Mouse (Mus musculus) heart, embryonic 12.5 days (tissue): ENCODE results near the gene Tap1. TPM values are rescaled to one million over a fixed set of nuclear protein-coding genes. Genes with fewer than 3 reads are reported as not detected.

Experiments used
- ATAC-seq: fragments of 200-750 bp; cut with Nextera tagmentation; 2 replicates; pipeline ENCODE4 v1.8.0; 2017; ENCODE audit warnings: moderate TSS enrichment, moderate library complexity; ENCODE audit not compliant: insufficient number of reproducible peaks, low FRiP score
- H3K27ac ChIP-seq: fragments of 300-500 bp; sonication (generic); 2 replicates; pipeline ENCODE4 v1.5.1; 2016; ENCODE audit warnings: mild to moderate bottlenecking, moderate library complexity; ENCODE audit not compliant: poor library complexity, severe bottlenecking
- H3K27me3 ChIP-seq: fragments of 300-500 bp; sonication (generic); replicated peaks from 2 replicates; pipeline ENCODE4 v1.6.1; 2016; ENCODE audit warnings: mild to moderate bottlenecking, moderate library complexity
- H3K36me3 ChIP-seq: fragments of 300-500 bp; sonication (generic); 2 replicates; pipeline ENCODE4 v1.6.1; 2016; ENCODE audit warnings: mild to moderate bottlenecking, moderate library complexity
- H3K4me1 ChIP-seq: fragments of 300-500 bp; sonication (generic); replicated peaks from 2 replicates; pipeline ENCODE4 v1.6.1; 2016; ENCODE audit warnings: mild to moderate bottlenecking
- H3K4me2 ChIP-seq: fragments of 300-500 bp; sonication (generic); 2 replicates; pipeline ENCODE4 v1.6.1; 2016; ENCODE audit warnings: mild to moderate bottlenecking, moderate library complexity
- H3K4me3 ChIP-seq: fragments of 300-500 bp; sonication (generic); 2 replicates; pipeline ENCODE4 v1.5.1; 2016; ENCODE audit warnings: mild to moderate bottlenecking
- H3K9ac ChIP-seq: fragments of 300-500 bp; sonication (generic); 2 replicates; pipeline ENCODE4 v1.6.1; 2016; ENCODE audit warnings: mild to moderate bottlenecking, moderate library complexity
- H3K9me3 ChIP-seq: fragments of 300-500 bp; sonication (generic); replicated peaks from 2 replicates; pipeline ENCODE4 v1.6.1; 2016; ENCODE audit warnings: mild to moderate bottlenecking, moderate library complexity
- WGBS: fragments of 180-500 bp; shearing (Covaris S2); methylation state at CpG from one replicate; pipeline ENCODE4 v1.1.7; 2016; 5-methylcytosine and 5-hydroxymethylcytosine counted together
- polyA plus RNA-seq: library from polyadenylated mRNA; unstranded; fragments of >200 nt; fragmentation: Nextera tagmentation; extraction: Ambion mirVana; gene quantifications from 2 replicates; pipeline ENCODE4 v1.2.1, GENCODE M21; 2016

Gene Tap1
- polyA plus RNA-seq, 1 experiment from 2014 or later: 1.1 TPM

DNA sequence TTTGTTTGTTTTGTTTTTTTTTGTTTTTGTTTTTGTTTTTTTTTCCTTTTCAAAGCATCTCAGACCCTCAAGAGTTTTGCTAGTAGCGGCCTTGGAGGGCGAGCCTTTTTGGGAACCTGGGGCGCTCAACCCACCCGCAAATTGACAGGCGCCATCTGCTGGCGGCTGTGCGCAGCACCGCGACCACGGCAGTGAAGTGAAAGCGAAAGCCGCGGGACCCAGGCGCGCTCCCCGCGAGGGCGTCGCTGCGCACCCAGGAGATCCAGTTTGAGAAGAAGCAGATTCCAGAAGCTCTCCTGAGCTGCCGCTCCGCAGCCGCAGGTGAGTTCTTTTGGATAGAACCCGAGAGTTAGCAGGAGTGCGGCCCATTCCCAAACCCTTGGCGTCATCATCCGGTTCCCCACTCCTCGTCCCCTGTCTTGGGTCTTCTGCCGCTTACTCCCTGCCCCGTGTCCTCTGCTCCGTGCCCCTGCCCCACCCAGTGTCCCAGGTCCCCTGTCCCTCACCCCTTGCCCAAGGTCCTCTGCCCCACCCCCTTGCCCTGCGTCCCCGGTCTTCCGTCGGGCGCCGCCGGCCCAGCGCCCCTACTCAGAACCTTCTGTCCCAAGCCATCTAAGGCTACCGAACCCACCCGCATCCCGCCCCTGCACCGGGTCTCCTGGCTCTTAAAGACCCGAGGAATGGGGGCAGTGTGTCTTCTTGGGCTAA, 17.1 kb downstream of the Tap1 start:
- WGBS: 1% methylated on average over 44 of the region's 44 CpGs
- H3K27me3 ChIP-seq: peaks cover 77% of the 10 kb centered on the region
- peak overlapping the region; percentile 73 for H3K9ac ChIP-seq
- H3K27ac ChIP-seq: no peak overlapping the region
- peaks cover 1% of the 10 kb centered on the region; the same call in 1 of the 2 replicates for H3K9me3 ChIP-seq
- H3K36me3 ChIP-seq: no peaks in the 10 kb centered on the region
- peaks cover 11% of the 10 kb centered on the region for H3K4me1 ChIP-seq
- peak overlapping the region; percentile 97 for H3K4me2 ChIP-seq
- H3K4me3 ChIP-seq: peak overlapping the region; percentile 80
- ATAC-seq: 0 out of 2 replicates have a peak, but pooled peaks have one; percentile 26

DNA sequence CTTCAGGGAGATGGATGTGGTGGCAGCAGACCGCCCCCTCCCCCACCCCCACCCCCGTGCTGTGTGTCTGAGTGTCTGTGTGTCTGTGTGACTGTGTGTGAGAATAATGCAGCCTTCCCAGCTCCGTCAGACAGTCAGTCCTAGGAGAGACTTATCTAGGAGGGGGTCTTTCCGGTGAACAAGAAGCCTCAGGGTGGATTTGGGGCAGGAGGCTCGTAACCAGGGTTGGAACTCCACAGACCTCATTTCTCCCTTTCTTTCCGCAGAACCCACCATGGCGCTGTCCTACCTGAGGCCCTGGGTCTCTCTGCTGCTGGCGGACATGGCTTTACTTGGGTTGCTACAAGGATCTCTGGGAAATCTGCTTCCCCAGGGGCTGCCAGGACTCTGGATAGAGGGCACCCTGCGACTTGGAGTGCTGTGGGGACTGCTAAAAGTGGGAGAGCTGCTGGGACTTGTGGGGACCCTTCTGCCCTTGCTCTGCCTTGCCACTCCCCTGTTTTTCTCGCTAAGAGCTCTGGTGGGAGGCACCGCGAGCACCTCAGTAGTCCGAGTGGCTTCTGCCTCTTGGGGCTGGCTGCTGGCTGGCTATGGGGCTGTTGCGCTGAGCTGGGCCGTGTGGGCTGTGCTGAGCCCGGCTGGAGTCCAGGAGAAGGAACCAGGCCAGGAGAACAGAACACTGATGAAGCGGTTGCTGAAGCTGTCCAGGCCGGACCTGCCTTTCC, 17.8 kb downstream of the Tap1 start:
- H3K27ac ChIP-seq: no peak overlapping the region
- no peak for ATAC-seq

GRCm38 (mm10) chr17:34205746-34206176, 18.4 kb downstream of the Tap1 start:
- H3K4me1 ChIP-seq: peaks cover 11% of the 10 kb centered on the region
- peaks cover 6% of the 10 kb centered on the region; the same call in 1 of the 2 replicates for H3K9me3 ChIP-seq
- H3K4me3 ChIP-seq: no peak overlapping the region
- no peaks in the 10 kb centered on the region for H3K36me3 ChIP-seq
- H3K27ac ChIP-seq: no peak overlapping the region
- peaks cover 81% of the 10 kb centered on the region for H3K27me3 ChIP-seq
- peak overlapping the region; percentile 97 for H3K4me2 ChIP-seq
- WGBS: 17% methylated on average over 9 of the region's 9 CpGs
- no peak for ATAC-seq
- no peak overlapping the region for H3K9ac ChIP-seq

More for the DNA sequence above, 17.8 kb downstream of the Tap1 start:
- Histone ChIP-seq H3K36me3 (no peaks in the 10 kb centered on the region), H3K9ac (peak overlapping the region; percentile 73), H3K4me1 (peaks cover 11% of the 10 kb centered on the region), H3K9me3 (peaks cover 6% of the 10 kb centered on the region; the same call in 1 of the 2 replicates), H3K4me2 (peak overlapping the region; percentile 97), H3K27me3 (peaks cover 80% of the 10 kb centered on the region), H3K4me3 (peak overlapping the region; percentile 80)
- WGBS: 13% methylated on average over 18 of the region's 18 CpGs

DNA sequence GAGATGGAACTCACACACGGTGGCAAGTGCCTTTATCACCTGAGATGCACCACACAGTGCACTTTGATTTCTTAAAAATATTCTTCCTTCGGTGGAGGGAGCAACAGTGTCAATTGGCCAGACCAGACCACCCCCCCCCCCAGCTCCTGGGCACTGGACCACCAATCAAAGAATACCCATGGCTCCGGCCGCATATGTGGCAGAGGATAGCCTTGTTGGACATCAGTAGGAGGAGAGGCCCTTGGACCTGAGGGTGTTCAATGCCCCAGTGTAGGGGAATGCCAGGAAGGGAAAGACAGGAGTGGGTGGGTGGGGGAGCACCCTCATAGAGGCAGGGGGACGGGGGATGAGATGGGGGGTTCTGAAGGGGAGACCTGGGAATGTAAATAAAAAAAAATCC, 19.4 kb downstream of the Tap1 start:
- no peak overlapping the region for H3K4me2 ChIP-seq
- H3K9me3 ChIP-seq: peaks cover 6% of the 10 kb centered on the region; the same call in 1 of the 2 replicates
- H3K9ac ChIP-seq: no peak overlapping the region
- no peak for ATAC-seq
- H3K4me1 ChIP-seq: peaks cover 11% of the 10 kb centered on the region
- peaks cover 81% of the 10 kb centered on the region for H3K27me3 ChIP-seq
- no peak overlapping the region for H3K27ac ChIP-seq
- WGBS: 84% methylated on average over 5 of the region's 5 CpGs
- no peak overlapping the region for H3K4me3 ChIP-seq
- no peaks in the 10 kb centered on the region for H3K36me3 ChIP-seq

- Histone ChIP-seq H3K4me1 (peaks cover 11% of the 10 kb centered on the region), H3K4me2 (no peak overlapping the region), H3K9me3 (peaks cover 6% of the 10 kb centered on the region; the same call in 1 of the 2 replicates), H3K36me3 (no peaks in the 10 kb centered on the region), H3K27ac (no peak overlapping the region), H3K27me3 (peaks cover 86% of the 10 kb centered on the region), H3K4me3 (no peak overlapping the region), H3K9ac (no peak overlapping the region)
- 54% methylated on average over 3 of the region's 3 CpGs for WGBS
- no peak for ATAC-seq
Observed at GRCm38 (mm10) chr17:34207456-34207855, 20.1 kb downstream of the Tap1 start.

DNA sequence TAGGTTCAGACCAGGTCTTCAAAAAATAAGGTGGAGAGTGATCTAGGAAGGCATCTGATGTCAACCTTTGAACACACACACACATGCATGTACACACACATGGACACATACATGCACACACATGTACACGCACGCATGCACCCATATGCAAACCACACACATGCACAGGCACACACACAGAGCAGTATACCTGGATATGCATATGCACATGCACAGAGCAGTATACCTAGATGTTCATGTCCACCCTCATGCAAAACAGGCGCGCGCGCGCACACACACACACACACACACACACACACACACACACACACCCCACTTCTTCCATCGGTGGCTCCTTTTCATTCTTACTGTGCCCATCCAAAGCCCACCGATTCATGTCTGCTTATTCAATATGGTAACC, 20.5 kb downstream of the Tap1 start:
- no peak for ATAC-seq
- 94% methylated on average over 9 of the region's 9 CpGs for WGBS
- peaks cover 87% of the 10 kb centered on the region for H3K27me3 ChIP-seq
- H3K4me3 ChIP-seq: no peak overlapping the region
- H3K4me2 ChIP-seq: no peak overlapping the region
- H3K9me3 ChIP-seq: peaks cover 6% of the 10 kb centered on the region; the same call in 1 of the 2 replicates
- no peak overlapping the region for H3K9ac ChIP-seq
- H3K4me1 ChIP-seq: peaks cover 11% of the 10 kb centered on the region
- H3K36me3 ChIP-seq: no peaks in the 10 kb centered on the region
- H3K27ac ChIP-seq: no peak overlapping the region

DNA sequence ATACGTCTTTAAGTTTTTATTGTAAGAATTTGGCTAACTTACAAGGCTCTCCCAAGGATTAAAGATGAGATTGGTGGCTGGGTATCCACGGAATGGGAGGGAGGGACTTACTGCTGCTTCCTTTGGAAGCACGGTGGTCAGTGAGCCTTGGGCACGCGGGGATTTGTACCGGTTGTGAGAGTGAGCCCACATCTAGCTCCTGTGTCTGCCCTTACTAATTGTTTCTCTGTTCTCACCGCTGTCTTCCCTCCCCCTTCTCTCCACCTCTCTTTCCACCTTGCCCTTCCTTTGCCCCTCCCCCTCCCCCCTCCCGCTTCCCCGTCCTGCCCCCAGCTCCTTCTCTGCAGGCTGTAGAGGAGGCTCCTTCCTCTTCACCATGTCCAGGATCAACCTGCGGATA, 21.1 kb downstream of the Tap1 start:
- WGBS: 15% methylated on average over 10 of the region's 10 CpGs
- Histone ChIP-seq H3K4me3 (no peak overlapping the region), H3K36me3 (no peaks in the 10 kb centered on the region), H3K4me2 (no peak overlapping the region), H3K27me3 (peaks cover 87% of the 10 kb centered on the region), H3K9me3 (peaks cover 6% of the 10 kb centered on the region; the same call in 1 of the 2 replicates), H3K9ac (no peak overlapping the region), H3K27ac (no peak overlapping the region), H3K4me1 (peaks cover 11% of the 10 kb centered on the region)
- ATAC-seq: no peak

GRCm38 (mm10) chr17:34209680-34210079, 22.3 kb downstream of the Tap1 start:
- peaks cover 6% of the 10 kb centered on the region; the same call in 1 of the 2 replicates for H3K9me3 ChIP-seq
- no peak overlapping the region for H3K4me3 ChIP-seq
- no peak for ATAC-seq
- no peaks in the 10 kb centered on the region for H3K36me3 ChIP-seq
- no peak overlapping the region for H3K9ac ChIP-seq
- no peak overlapping the region for H3K27ac ChIP-seq
- WGBS: 47% methylated on average over 3 of the region's 3 CpGs
- no peak overlapping the region for H3K4me2 ChIP-seq
- H3K4me1 ChIP-seq: peaks cover 10% of the 10 kb centered on the region
- H3K27me3 ChIP-seq: peaks cover 92% of the 10 kb centered on the region

DNA sequence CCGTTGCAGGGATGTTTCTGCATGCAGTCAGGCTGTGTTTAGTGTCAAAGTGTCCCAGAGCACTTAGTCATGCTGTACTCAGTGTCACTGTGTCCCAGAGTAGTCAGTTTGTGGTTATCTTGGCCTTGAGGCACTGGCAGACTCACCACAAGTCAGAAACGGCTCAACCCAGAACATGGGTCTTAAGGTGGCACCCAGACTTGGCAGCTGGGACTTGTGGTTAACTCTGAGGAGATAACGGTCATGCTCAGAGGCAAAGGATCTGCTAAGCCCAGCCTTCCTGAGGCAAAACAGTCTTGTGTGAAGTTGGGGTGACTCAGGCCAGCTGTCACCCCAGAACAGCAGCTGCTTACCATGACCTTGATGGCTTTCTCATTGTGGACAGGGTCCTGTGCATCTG, 23.2 kb downstream of the Tap1 start:
- peaks cover 92% of the 10 kb centered on the region for H3K27me3 ChIP-seq
- no peak overlapping the region for H3K4me2 ChIP-seq
- peaks cover 6% of the 10 kb centered on the region; the same call in 1 of the 2 replicates for H3K9me3 ChIP-seq
- H3K27ac ChIP-seq: no peak overlapping the region
- 57% methylated on average over 3 of the region's 3 CpGs for WGBS
- H3K4me1 ChIP-seq: 0 out of 2 replicates have a peak, but pooled peaks cover under 1% of the 10 kb centered on the region
- H3K36me3 ChIP-seq: no peaks in the 10 kb centered on the region
- H3K9ac ChIP-seq: no peak overlapping the region
- H3K4me3 ChIP-seq: no peak overlapping the region
- no peak for ATAC-seq

DNA sequence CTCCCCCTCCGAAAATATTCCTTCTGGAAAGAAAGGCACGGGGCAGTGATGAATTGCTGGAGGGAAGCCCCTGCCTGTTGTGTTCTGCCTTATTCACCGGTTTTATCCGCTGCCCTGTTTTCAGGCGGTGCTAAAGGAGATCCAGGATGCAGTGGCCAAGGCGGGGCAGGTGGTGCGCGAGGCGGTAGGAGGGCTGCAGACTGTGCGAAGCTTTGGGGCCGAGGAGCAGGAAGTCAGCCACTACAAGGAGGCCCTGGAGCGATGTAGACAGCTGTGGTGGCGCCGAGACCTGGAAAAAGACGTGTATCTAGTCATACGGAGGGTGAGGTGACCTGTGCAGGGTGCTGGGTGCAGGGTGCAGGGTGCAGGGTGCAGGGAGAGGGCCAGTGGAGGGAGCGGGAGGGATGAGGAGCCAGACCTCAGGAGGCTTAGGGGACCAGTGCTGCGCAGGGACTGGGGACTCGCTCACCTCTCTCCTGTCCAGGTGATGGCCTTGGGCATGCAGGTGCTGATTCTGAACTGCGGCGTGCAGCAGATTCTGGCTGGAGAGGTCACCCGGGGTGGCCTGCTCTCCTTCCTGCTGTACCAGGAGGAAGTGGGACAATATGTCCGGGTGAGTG, 24.5 kb downstream of the Tap1 start:
- peaks cover 87% of the 10 kb centered on the region for H3K27me3 ChIP-seq
- peaks cover 6% of the 10 kb centered on the region; the same call in 1 of the 2 replicates for H3K9me3 ChIP-seq
- no peaks in the 10 kb centered on the region for H3K36me3 ChIP-seq
- H3K9ac ChIP-seq: no peak overlapping the region
- H3K4me2 ChIP-seq: no peak overlapping the region
- no peak for ATAC-seq
- no peaks in the 10 kb centered on the region for H3K4me1 ChIP-seq
- no peak overlapping the region for H3K27ac ChIP-seq
- 29% methylated on average over 23 of the region's 23 CpGs for whole genome bisulfite sequencing
- H3K4me3 ChIP-seq: no peak overlapping the region

- WGBS: 48% methylated on average over 21 of the region's 21 CpGs
- Histone ChIP-seq H3K9ac (no peak overlapping the region), H3K4me3 (no peak overlapping the region), H3K4me2 (no peak overlapping the region), H3K9me3 (peaks cover 9% of the 10 kb centered on the region), H3K27ac (no peak overlapping the region), H3K4me1 (no peaks in the 10 kb centered on the region), H3K27me3 (peaks cover 78% of the 10 kb centered on the region), H3K36me3 (no peaks in the 10 kb centered on the region)
- no peak for ATAC-seq
Observed at GRCm38 (mm10) chr17:34213936-34214335, 26.6 kb downstream of the Tap1 start.
